Mouse (Mus musculus) thymus, postnatal 25 days (tissue): ENCODE data around the gene Myoz2.
A peak's percentile ranks its signal among the peaks of the same experiment; 100 is the strongest.

Source experiments
- DNase-seq: peaks from one replicate; pipeline ENCODE4 v3.0.0; 2022

Myoz2 gene

DNA sequence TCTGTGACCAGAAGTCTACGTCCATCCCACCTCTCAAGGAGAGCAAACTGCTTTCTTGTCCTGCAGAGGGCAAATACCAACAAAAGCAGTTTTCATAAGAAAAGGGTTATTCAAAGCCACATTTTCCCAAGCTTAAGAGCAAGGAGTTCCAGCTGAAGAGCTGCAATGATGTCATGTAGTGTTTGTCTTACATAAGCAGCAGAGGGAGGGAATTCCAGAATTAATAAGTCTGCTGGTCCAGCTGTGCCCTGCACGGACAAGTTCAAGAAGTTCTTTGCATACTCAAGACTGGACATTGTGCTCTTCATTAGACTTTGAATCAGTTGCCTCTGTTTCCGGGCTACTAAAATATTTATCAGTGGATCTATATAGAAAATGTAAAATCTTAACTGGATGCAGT, 33.8 kb downstream of the Myoz2 start:
- DNase-seq, result no peak

DNA sequence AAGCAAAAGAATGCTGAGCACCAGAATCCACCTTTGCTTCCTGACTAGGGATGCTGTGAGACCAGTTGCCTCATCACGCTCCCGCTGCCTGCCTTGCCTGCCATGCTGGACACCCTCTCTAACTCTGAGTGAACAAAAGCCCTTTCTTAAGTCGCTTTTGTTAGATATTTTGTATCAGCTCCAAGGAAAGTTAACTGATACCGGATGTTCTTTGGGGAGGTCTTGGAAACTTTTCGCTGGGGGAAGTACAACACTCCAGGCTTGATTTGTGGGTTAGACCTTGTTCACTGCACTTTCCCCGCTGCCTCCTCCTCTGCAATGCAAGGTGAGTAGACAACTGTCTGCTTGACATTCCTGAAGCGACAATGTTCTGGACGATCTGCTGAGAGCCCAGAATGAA, 36.3 kb downstream of the Myoz2 start:
- DNase-seq, result no peak

DNA sequence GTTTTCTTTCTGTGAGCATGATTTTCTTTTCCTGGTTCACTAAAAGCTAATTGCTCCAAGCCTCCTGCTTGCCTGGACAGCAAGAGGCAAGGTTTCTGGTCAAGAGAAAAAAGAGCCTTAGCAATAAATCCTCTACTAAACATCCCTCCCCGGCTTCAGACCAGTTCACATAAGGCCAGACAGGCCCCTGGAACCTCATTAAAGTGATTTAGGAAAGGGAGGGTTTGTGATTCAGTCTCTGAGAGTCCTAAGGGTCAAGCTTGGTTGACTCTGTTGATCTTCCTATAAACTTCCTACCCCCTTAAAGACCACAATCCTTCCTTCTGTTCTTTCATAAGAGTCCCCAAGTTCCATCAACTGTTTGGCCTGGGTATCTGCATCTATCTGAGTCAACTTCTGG, 37.8 kb downstream of the Myoz2 start:
- DNase-seq, result no peak

DNA sequence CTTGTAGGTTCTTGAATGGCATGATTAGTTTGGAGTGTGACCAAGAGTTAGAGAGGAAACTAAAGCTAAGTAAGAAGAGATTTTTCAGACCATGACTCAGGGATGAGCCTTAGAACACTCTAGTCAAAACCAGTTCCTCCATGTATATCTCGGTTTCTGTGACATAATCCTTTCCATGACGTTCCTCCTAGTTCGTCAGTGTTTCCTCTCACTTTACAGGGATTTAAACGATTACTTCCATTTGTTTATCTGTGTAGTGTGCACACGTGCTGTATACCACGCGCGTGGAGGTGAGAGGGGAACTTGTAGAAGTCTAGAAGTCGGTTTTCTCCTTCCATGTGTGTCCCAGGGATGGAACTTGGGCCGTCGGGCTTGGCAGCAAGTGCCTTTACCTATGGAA, 47.9 kb downstream of the Myoz2 start:
- no peak for DNase-seq

DNA sequence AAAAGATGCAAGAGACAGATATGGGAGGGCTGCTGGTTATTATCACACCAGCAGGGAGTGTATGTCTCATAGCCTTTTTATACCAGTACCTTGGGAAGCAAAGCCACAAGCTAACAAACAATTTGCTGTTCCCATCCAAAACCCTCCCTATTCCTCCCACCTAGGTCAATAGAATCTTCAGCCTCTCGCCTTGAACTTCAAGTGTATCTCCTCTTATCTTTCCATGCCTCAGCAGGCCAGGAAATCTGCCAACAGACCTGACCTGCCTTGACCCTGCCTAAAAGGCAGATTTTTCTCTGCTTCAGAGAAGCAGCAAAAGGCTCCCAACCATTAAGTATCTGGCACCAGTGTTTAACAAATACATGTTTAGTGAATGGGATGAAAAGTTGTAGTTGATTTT, 48.4 kb downstream of the Myoz2 start:
- no peak for DNase-seq

DNA sequence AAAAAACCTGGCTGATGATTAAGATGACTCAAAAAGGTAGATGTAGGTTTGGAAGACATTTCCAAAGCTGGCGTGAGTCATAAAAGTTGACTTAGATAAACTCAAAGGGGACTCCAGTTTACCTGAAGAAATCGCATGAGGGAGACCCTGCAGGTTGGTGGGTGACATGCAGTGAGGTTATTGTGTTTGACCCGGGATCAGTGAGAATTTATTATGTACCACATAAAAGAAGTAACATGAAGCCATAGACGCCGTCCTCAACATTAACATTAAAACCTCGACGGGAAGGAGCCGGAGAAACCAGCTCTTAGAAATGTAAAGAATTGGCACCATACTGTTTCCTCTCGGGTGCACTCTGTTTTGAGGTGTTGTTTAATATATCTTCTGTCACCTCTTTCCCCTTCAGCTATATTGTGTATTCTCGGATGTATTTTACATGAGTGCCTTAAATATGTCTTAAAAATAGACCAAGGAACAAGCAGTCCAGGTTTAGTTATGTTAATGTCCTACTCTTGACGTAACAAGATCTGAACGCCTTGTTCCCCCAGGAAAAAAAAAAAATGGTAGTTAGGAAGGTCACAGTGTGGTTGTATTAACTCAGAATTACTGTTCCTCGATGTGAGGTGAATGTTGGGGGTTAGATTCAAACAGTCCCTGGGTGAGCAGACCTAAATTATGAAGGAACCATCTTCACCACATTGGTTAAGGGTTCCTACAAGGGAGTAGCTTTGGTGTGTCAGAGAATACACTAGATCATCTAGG, 49.5 kb downstream of the Myoz2 start:
- DNase-seq, result peak; percentile 5

DNA sequence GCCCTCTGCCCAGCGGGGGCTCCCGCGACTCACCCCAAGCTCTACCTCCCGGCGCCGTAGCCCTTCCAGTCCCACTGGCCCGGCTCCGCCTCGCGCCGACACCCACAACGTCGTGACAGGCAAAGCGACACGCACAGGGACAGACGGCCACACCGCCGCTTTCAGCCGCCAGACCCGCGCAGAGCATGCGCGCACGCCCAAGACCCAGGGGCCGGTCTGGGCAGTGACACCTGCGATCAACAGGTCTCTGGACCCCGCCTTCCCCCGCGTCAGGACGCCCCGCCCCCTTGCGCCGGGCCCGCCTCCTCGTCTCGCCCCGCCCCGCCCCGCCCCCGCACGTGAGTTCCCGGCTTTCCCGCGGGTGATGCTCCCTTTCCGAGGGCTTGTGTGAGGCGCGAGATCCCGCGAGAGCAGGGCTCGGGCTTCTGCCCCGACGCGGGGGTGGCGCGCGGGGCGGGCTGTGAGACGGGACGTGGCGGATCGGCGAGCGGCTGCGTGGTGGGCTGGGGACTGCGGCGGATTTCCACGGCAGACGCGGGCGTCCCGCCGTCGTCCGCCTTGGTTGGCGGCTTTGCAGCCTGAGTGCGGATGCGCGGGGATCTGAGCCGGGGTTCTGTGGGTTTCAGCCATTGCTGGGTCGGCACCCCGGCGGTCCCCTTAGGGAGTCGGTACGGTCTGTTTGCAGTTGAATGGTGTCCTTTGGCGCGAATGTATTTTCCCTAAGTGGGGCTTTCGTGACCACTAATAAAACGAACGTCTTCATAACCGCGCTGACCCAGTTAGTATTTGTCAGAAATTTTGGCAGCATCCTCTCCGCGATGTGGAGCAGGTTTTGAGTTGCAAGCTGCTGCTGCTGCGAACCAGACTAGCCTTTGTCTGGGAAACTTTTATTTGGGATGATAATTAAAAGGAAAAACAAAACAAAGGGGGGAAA, 50.3 kb downstream of the Myoz2 start, which contains the start of gene Usp53:
Gene Usp53 (minus strand): TSS at position 262 of the 934 bp plus-strand sequence.
- peak; percentile 88 for DNase-seq

DNA sequence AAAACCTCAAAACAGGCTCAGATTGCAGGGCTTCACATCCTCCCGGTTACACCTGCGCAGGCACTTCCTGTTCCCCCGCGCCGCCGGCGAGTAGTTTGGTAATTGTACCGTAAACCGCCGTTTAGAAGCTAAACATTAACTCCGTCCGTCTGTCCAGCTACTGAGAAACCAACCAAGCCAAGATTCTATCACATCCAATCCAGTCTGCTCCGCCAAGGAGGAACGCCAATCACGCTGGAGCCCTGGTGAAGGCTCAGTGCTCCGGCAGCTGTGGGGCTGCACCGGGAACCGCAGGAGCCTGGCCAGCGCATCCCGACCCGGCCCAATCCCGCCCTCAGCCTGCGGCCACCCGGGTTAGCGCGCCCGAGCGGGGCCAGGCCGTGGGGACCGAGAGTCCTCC, 51.0 kb downstream of the Myoz2 start:
- DNase-seq, result peak; percentile 67

DNA sequence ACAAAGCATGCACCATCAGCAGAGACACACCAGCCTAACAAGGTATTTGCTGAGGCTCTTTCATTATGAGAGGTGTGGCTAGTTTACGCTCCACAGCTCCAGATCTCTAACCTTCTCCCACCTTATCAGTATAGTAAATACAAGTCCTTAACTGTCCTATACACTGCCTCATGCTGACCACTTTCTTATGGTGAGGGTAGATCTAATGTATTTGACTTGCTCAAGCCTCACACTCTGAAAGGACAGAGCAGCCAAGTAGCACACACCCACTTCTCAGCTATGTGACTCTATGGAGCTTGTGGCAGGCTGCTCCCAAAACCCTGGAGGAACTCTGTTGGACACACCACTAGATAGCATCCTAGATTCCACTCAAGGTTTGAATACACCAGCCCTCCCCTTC, 58.9 kb downstream of the Myoz2 start:
- no peak for DNase-seq

DNA sequence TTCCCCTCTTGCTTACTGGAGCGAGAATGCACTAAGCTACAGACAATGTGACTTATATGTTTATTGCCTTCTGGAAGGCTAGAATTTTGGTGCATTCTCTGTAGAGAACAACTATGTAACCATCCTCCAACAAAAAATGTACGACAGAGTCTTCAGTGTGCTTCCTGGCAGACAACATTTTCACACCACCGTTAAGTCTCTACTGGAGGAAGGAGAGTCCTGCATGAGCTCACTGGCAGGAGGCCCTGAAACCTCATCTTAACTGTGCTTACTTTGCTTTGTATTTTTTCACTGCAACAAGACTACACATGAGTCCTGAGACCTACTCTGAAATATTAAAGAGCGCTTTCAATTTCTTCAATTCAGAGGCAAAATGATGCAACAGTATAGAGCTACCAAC, 59.5 kb downstream of the Myoz2 start:
- DNase-seq, result no peak

DNA sequence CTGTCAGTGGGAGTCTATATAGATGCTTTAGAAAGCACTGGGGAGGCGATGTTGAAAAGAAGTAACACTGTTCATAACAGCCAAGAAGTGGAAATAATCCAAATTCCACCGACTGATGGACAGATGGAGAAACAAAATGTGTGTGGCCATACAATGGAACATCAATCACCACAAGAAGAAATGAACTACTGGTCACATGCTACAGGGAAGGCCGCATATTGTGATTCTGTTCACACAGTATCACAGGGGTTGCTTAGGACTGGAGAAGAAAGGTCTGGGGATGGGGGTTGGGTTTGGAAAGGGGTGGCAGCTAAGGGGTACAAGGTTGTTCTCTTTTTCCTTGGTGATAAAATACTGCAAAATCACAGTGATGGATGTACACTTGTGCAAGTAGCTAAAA, 60.0 kb downstream of the Myoz2 start:
- DNase-seq, result no peak

DNA sequence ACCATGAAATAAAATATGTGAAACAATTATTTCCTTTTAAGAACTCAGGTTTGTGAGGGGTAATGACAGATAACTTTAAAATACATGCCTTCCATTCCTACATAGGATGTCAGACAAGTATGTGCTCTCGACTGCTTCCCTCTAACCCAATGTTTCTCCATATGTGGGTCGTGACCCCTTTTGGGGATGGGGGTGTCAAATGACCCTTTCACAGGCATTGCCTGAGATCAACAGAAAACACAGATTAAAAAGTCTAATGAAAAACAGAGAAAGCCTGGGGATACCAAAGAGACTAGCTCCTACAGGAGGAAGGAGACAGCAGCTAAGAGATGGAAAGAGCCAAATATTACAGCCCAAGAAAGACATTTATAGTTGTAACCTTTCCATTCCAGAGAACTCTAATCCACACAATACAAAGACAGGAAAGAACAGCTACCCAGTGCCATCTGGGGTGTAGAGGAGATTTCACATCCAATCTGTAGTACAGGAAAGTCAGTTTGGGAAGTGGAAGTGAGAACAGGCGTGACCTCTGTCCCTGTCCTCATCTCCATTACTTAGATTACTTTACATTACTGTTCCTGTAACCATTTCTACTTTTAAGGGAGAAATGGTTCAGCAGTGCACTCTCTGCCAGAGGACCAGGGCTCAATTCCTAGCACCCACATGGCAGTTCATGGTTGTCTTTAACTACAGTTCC, 62.5 kb downstream of the Myoz2 start:
- DNase-seq, result no peak

DNA sequence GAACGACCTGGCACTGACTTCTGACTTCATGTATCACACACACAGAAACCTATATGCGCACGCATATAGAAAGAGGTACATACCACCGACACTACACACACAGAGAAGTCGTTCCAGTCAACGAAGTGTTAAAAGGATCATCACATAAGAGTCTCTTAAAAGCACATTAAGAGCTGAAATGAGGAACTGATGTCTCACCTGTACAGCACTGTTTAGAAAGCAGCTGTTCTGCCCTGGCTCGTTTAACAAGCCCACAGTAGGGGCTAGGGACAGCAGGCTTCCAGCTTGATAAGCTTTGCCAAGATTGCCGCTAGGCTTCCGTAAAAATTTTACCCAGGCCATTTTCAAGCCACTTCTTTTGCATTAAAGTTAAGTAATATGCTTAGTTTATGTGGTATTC, 66.4 kb downstream of the Myoz2 start:
- DNase-seq, result no peak

DNA sequence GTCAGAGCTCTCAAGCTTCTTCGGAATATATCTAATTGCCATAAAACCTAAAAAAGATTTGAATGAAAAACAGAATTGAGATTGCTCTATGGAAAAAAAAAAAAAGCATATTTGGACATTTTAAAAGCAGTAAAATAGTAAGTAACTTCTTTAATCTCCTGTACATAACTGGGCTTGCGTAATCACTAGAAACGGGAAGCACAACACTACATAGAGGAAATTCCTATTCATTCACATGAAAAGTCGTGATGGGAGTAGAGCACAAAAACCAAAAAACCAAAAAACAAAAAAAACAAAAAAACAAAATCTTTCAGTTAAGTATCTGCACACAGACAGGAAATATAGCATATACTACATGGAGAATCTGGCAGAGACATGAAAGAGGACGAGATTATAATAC, 70.5 kb downstream of the Myoz2 start:
- no peak for DNase-seq
